9 mouse cellular contexts compared by ENCODE assay signal in the genomic region with DNA sequence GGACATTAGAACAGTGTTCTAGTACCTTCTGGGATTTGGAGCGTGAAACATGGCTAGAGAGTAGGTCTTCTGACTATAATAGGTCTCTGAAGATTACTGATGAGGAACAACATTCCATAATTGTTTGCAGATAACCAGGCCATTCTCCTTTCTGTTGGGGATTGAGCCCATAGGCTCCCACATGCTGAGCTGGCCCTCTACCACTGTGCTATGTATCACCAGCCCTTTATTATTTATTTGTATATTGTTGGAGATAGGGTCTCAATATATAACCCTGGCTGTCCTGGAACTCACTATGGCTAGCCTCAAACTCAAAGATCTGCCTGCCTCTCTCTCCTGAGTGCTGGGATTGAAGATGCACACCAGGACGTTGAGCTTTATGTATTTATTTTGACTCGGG. TPM values are rescaled to one million over a fixed set of nuclear protein-coding genes. Genes with fewer than 3 reads are reported as not detected.
DNase-seq lines count a peak whose midpoint lies in the region; ATAC-seq and TF ChIP-seq lines count a peak whose summit lies in the region.
"Had no signal": no experiment of that assay in that cellular context is flagged by ENCODE, and none has a peak within 500 bp of the region (broad histone marks: within the 10 kb centered on the region; RNA-seq: fewer than 3 reads in every experiment).

No protein-coding gene starts in this region.

- peaks cover 49% of the 10 kb centered on the region for H3K4me1 ChIP-seq in megakaryocyte, embryonic 14.5 days
- peaks cover 31% of the 10 kb centered on the region for H3K4me1 ChIP-seq in liver, embryonic 12.5 days
- H3K4me1 ChIP-seq in stomach, postnatal 0 days (replicated peaks; ENCODE audit: control insufficient read depth, insufficient read depth), result no peaks in the 10 kb centered on the region

- peak overlapping the region; percentile 93 for H3K4me3 ChIP-seq in megakaryocyte, embryonic 14.5 days (replicated peaks)
- peak overlapping the region; percentile 72 for H3K4me3 ChIP-seq in liver, embryonic 12.5 days
- peak overlapping the region; percentile 58 for H3K4me3 ChIP-seq in stomach, postnatal 0 days (ENCODE audit: low read depth, low read length)

- peak overlapping the region; percentile 97 for H3K4me2 ChIP-seq in liver, embryonic 12.5 days
- peak overlapping the region; percentile 97 for H3K4me2 ChIP-seq in stomach, postnatal 0 days (replicated peaks; ENCODE audit: low read depth)

- H3K9ac ChIP-seq in liver, embryonic 12.5 days, result 0 out of 2 replicates have a peak overlapping the region, but pooled peaks have one; percentile 34
- no peak overlapping the region for H3K9ac ChIP-seq in stomach, postnatal 0 days (ENCODE audit: low read length)

- no peak for TF ChIP-seq CTCF in stomach, postnatal 0 days (IDR thresholded peaks at IDR 0.05; ENCODE audit: low read depth)

- TF ChIP-seq EP300 in stomach, postnatal 0 days (optimal IDR thresholded peaks at IDR 0.05), result no peak

- H3K27ac ChIP-seq in liver, embryonic 12.5 days, result no peak overlapping the region
- no peak overlapping the region for H3K27ac ChIP-seq in stomach, postnatal 0 days (replicated peaks)

- H3K36me3 ChIP-seq in megakaryocyte, embryonic 14.5 days (replicated peaks; ENCODE audit: low read length), result no peaks in the 10 kb centered on the region
- no peaks in the 10 kb centered on the region for H3K36me3 ChIP-seq in liver, embryonic 12.5 days
- no peaks in the 10 kb centered on the region for H3K36me3 ChIP-seq in stomach, postnatal 0 days (ENCODE audit: control insufficient read depth, insufficient read depth, low read length)

- H3K9me3 ChIP-seq in megakaryocyte, embryonic 14.5 days, result no peaks in the 10 kb centered on the region
- no peaks in the 10 kb centered on the region for H3K9me3 ChIP-seq in liver, embryonic 12.5 days (replicated peaks)
- H3K9me3 ChIP-seq in stomach, postnatal 0 days (ENCODE audit: control insufficient read depth, low read length), result no peaks in the 10 kb centered on the region

- H3K27me3 ChIP-seq in megakaryocyte, embryonic 14.5 days (replicated peaks), result peaks cover 13% of the 10 kb centered on the region
- H3K27me3 ChIP-seq in liver, embryonic 12.5 days (replicated peaks), result no peaks in the 10 kb centered on the region
- no peaks in the 10 kb centered on the region for H3K27me3 ChIP-seq in stomach, postnatal 0 days (ENCODE audit: control insufficient read depth, insufficient read depth, low read length)

- WGBS in liver, embryonic 12.5 days (ENCODE audit: insufficient replicate concordance), result 60% methylated on average over 3 of the region's 3 CpGs
- 53% methylated on average over 3 of the region's 3 CpGs for WGBS in stomach, postnatal 0 days

- no peak for DNase-seq in cerebellum, adult 18-20 months
- DNase-seq in stomach, postnatal 0 days (ENCODE audit: low spot score), result no peak
- DNase-seq in spleen, postnatal 14 days (ENCODE audit: low spot score in 2 of 2), result no peak
- DNase-seq in spleen, postnatal 10 days (ENCODE audit: low spot score in 2 of 2), result no peak

- peak; percentile 31; the same call in 1 of the 2 replicates for ATAC-seq in cerebellum, adult (ENCODE audit: insufficient number of reproducible peaks, low FRiP score, low TSS enrichment)
- no peak for ATAC-seq in megakaryocyte, adult 5-6 weeks (ENCODE audit: poor library complexity, severe bottlenecking)
- ATAC-seq in liver, embryonic 12.5 days, result peak; percentile 10; the same call in 1 of the 2 replicates
- no peak for ATAC-seq in stomach, postnatal 0 days (ENCODE audit: low FRiP score, low TSS enrichment)

RNA-seq across cellular contexts. Expression of a gene that starts 0.6 kb away (rescaled TPM):
- polyA plus RNA-seq in megakaryocyte, embryonic 14.5 days (2012; ENCODE audit: insufficient read depth, low replicate concordance), result 7.2 and 17.8 TPM in 2 replicates
- total RNA-seq in megakaryocyte, adult 5-6 weeks (2015), result 2.8 and 3.5 TPM in 2 replicates
- total RNA-seq in megakaryocyte, adult 5-6 weeks (2017), result 8.1 and 8.3 TPM in 2 replicates
- polyA plus RNA-seq in liver, embryonic 12.5 days (2016; fragmentation: Nextera tagmentation; extraction: Ambion mirVana), result 11.9 and 14.0 TPM in 2 replicates
- 8.0 and 8.6 TPM in 2 replicates for polyA plus RNA-seq in stomach, postnatal 0 days (2015; fragmentation: Nextera tagmentation; extraction: Ambion mirVana)

RNA-seq across cellular contexts. Expression of a gene that starts 29.5 kb away (rescaled TPM):
- 18.7 and 48.8 TPM in 2 replicates for polyA plus RNA-seq in megakaryocyte, embryonic 14.5 days (2012; ENCODE audit: insufficient read depth, low replicate concordance)
- total RNA-seq in megakaryocyte, adult 5-6 weeks (2015), result 82.3 and 108 TPM in 2 replicates
- total RNA-seq in megakaryocyte, adult 5-6 weeks (2017), result 43.2 and 74.9 TPM in 2 replicates
- polyA plus RNA-seq in liver, embryonic 12.5 days (2016; fragmentation: Nextera tagmentation; extraction: Ambion mirVana), result 217 and 229 TPM in 2 replicates
- 61.8 and 66.5 TPM in 2 replicates for polyA plus RNA-seq in stomach, postnatal 0 days (2015; fragmentation: Nextera tagmentation; extraction: Ambion mirVana)

RNA-seq across cellular contexts. Expression of a gene that starts 55.8 kb away (rescaled TPM):
- polyA plus RNA-seq in megakaryocyte, embryonic 14.5 days (2012; ENCODE audit: insufficient read depth, low replicate concordance), result 0.03 TPM in 1 of 2 replicates, not detected in the other
- total RNA-seq in megakaryocyte, adult 5-6 weeks (2015), result not detected in 2 replicates
- not detected in 2 replicates for total RNA-seq in megakaryocyte, adult 5-6 weeks (2017)
- polyA plus RNA-seq in liver, embryonic 12.5 days (2016; fragmentation: Nextera tagmentation; extraction: Ambion mirVana), result not detected in 2 replicates
- polyA plus RNA-seq in stomach, postnatal 0 days (2015; fragmentation: Nextera tagmentation; extraction: Ambion mirVana), result not detected in 2 replicates
- polyA plus RNA-seq: large intestine, adult 2 months had no signal

RNA-seq across cellular contexts. Expression of a gene that starts 57.9 kb away (rescaled TPM):
- 6.7 TPM in 1 of 2 replicates, not detected in the other for polyA plus RNA-seq in megakaryocyte, embryonic 14.5 days (2012; ENCODE audit: insufficient read depth, low replicate concordance)
- 1.7 and 5.5 TPM in 2 replicates for total RNA-seq in megakaryocyte, adult 5-6 weeks (2015)
- total RNA-seq in megakaryocyte, adult 5-6 weeks (2017), result 2.4 and 4.0 TPM in 2 replicates
- 12.0 and 14.7 TPM in 2 replicates for polyA plus RNA-seq in liver, embryonic 12.5 days (2016; fragmentation: Nextera tagmentation; extraction: Ambion mirVana)
- 11.4 and 12.4 TPM in 2 replicates for polyA plus RNA-seq in stomach, postnatal 0 days (2015; fragmentation: Nextera tagmentation; extraction: Ambion mirVana)

Comparison
In these comparisons a context has a peak if more than half of its experiments do, and no peak if none do; other contexts are left out.
1. ATAC-seq: peak in cerebellum, adult (single experiment) and liver, embryonic 12.5 days (single experiment); none in megakaryocyte, adult 5-6 weeks (single experiment) and stomach, postnatal 0 days (single experiment).
2. Peak in every context shown above with its lines, with median percentiles within 50 percentile points of each other: H3K4me3 ChIP-seq.